Comparison of ENCODE assay signal across 9 mouse cellular contexts in the genomic region with DNA sequence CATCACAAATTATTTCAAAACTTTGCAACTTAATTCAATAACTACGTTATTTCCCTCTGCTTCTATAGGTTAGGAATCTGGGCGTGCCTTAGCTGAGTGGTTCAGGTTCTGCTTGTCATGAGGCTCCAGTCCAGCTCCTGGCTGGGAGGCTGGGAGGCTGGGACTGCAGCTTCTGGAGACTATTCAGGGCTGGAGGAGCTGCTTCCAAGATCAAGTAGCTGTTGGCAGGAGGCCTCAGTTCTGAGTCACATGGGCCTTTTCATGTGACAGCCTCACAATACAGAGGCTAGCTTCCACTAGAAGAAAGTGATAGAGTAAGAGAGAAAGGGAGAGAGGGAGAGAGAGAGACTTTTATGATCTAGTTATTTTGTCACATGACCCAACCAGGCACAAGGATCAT.
A peak's percentile ranks its signal among the peaks of the same experiment; 100 is the strongest.
DNase-seq lines count a peak whose midpoint lies in the region; ATAC-seq and TF ChIP-seq lines count a peak whose summit lies in the region.
"Had no signal": no experiment of that assay in that cellular context is flagged by ENCODE, and none has a peak within 500 bp of the region (broad histone marks: within the 10 kb centered on the region; RNA-seq: fewer than 3 reads in every experiment).

No protein-coding gene starts in this region.

- 75% methylated on average over 2 of the region's 2 CpGs for WGBS in kidney, adult 2 months
- 84% methylated on average over 2 of the region's 2 CpGs for WGBS in kidney, embryonic 14.5 days
- WGBS in hindbrain, embryonic 11.5 days = 89% methylated on average over 2 of the region's 2 CpGs

- TF ChIP-seq POLR2A in kidney, adult 2 months (IDR thresholded peaks at IDR 0.05; ENCODE audit: low read depth, low read length) = no peak

- no peaks in the 10 kb centered on the region for H3K9me3 ChIP-seq in kidney, embryonic 14.5 days (ENCODE audit: control insufficient read depth, low read length)
- H3K9me3 ChIP-seq in hindbrain, embryonic 11.5 days (ENCODE audit: control insufficient read depth, low read length) = no peaks in the 10 kb centered on the region

- DNase-seq in kidney, adult 2 months = peak; percentile 47
- DNase-seq in cerebellum, adult 11 months = peak; percentile 8
- peak; percentile 65 for DNase-seq in gonadal fat pad, adult 2 months (ENCODE audit: low read depth)
- peak; percentile 27 to 42 for DNase-seq in layer of hippocampus, postnatal 10 days (ENCODE audit: low spot score in 2 of 2)
- peak; percentile 27 for DNase-seq in ovary, postnatal 36 days (ENCODE audit: low spot score)
- DNase-seq in hindbrain, embryonic 11.5 days (ENCODE audit: low spot score) = no peak

- H3K36me3 ChIP-seq in kidney, adult 2 months (ENCODE audit: control insufficient read depth, insufficient read depth, low read length) = no peaks in the 10 kb centered on the region
- no peaks in the 10 kb centered on the region for H3K36me3 ChIP-seq in kidney, embryonic 14.5 days (ENCODE audit: control insufficient read depth, insufficient read depth, low read length)
- no peaks in the 10 kb centered on the region for H3K36me3 ChIP-seq in hindbrain, embryonic 11.5 days (ENCODE audit: control insufficient read depth, insufficient read depth, low read length)

- no peak overlapping the region for H3K9ac ChIP-seq in kidney, embryonic 14.5 days (ENCODE audit: low read depth, low read length)
- no peak overlapping the region for H3K9ac ChIP-seq in hindbrain, embryonic 11.5 days (ENCODE audit: low read depth, low read length)

- TF ChIP-seq CTCF in kidney, adult 2 months (conservative IDR thresholded peaks at IDR 0.05; ENCODE audit: insufficient read depth, insufficient read length, low read depth, low read length) = no peak

- no peak for ATAC-seq in kidney, embryonic 14.5 days (ENCODE audit: low FRiP score, low TSS enrichment)
- ATAC-seq in megakaryocyte, adult 5-6 weeks (ENCODE audit: poor library complexity, severe bottlenecking) = no peak
- ATAC-seq in hindbrain, embryonic 11.5 days (ENCODE audit: low FRiP score) = no peak
- ATAC-seq: Patski had no signal

- no peak overlapping the region for H3K27ac ChIP-seq in kidney, adult 2 months (ENCODE audit: insufficient read depth, low read depth, low read length)
- H3K27ac ChIP-seq in kidney, embryonic 14.5 days (ENCODE audit: low read depth, low read length) = no peak overlapping the region
- H3K27ac ChIP-seq in hindbrain, embryonic 11.5 days (ENCODE audit: low read depth, low read length) = no peak overlapping the region

- no peak overlapping the region for H3K4me2 ChIP-seq in kidney, embryonic 14.5 days (replicated peaks; ENCODE audit: low read depth, low read length)
- H3K4me2 ChIP-seq in hindbrain, embryonic 11.5 days (replicated peaks; ENCODE audit: low read depth, low read length) = no peak overlapping the region

- no peaks in the 10 kb centered on the region for H3K27me3 ChIP-seq in kidney, adult 2 months (replicated peaks; ENCODE audit: control insufficient read depth, insufficient read depth, low read length)
- no peaks in the 10 kb centered on the region for H3K27me3 ChIP-seq in kidney, embryonic 14.5 days (ENCODE audit: control insufficient read depth, insufficient read depth, low read length)
- H3K27me3 ChIP-seq in hindbrain, embryonic 11.5 days (ENCODE audit: control insufficient read depth, insufficient read depth, low read length) = no peaks in the 10 kb centered on the region
- H3K27me3 ChIP-seq: Patski had no signal

- H3K4me3 ChIP-seq in kidney, adult 2 months (ENCODE audit: insufficient read depth, low read depth, low read length) = no peak overlapping the region
- no peak overlapping the region for H3K4me3 ChIP-seq in kidney, embryonic 14.5 days (ENCODE audit: low read length)
- no peak overlapping the region for H3K4me3 ChIP-seq in hindbrain, embryonic 11.5 days (ENCODE audit: low read depth, low read length)

- no peaks in the 10 kb centered on the region for H3K4me1 ChIP-seq in kidney, adult 2 months (ENCODE audit: control insufficient read depth, insufficient read depth, low read length)
- H3K4me1 ChIP-seq in kidney, embryonic 14.5 days (ENCODE audit: control insufficient read depth, insufficient read depth, low read length) = no peaks in the 10 kb centered on the region
- H3K4me1 ChIP-seq in hindbrain, embryonic 11.5 days (replicated peaks; ENCODE audit: control insufficient read depth, insufficient read depth, low read length) = no peaks in the 10 kb centered on the region
